Comparison of ENCODE assay signal across 15 mouse cellular contexts in genomic region chr13:53217396-53217975, GRCm38 (mm10).
DNase-seq lines count a peak whose midpoint lies in the region; ATAC-seq and TF ChIP-seq lines count a peak whose summit lies in the region.
"Had no signal": no experiment of that assay in that cellular context is flagged by ENCODE, and none has a peak within 500 bp of the region (broad histone marks: within the 10 kb centered on the region; RNA-seq: fewer than 3 reads in every experiment).

No protein-coding gene starts in this region.

- peak; percentile 28 to 54 for DNase-seq in cerebellum, postnatal 10 days
- DNase-seq in cerebellum, adult 2 months, result no peak
- peak; percentile 74 for DNase-seq in lung, embryonic 14.5 days
- DNase-seq in lung, postnatal 25 days (ENCODE audit: low spot score), result no peak
- DNase-seq in kidney, postnatal 0 days (ENCODE audit: low spot score), result peak; percentile 78
- DNase-seq in spleen, adult 12 weeks (ENCODE audit: low spot score), result no peak
- DNase-seq in ovary, postnatal 10 days (ENCODE audit: low spot score), result no peak
- DNase-seq: cerebellum, adult 8-10 months; right cerebral cortex, adult 18-20 months had no signal

- H3K27ac ChIP-seq in cerebellum, adult 2 months (ENCODE audit: insufficient read depth, low read length), result no peak overlapping the region
- peak overlapping the region; percentile 16; the same call in 1 of the 2 replicates for H3K27ac ChIP-seq in lung, embryonic 14.5 days (ENCODE audit: low read depth)
- peak overlapping the region; percentile 47 for H3K27ac ChIP-seq in kidney, postnatal 0 days
- 0 out of 2 replicates have a peak overlapping the region, but pooled peaks have one; percentile 17 for H3K27ac ChIP-seq in stomach, embryonic 15.5 days
- H3K27ac ChIP-seq: forebrain, embryonic 13.5 days had no signal

- H3K36me3 ChIP-seq in lung, embryonic 14.5 days (ENCODE audit: insufficient read depth), result no peaks in the 10 kb centered on the region
- H3K36me3 ChIP-seq in kidney, postnatal 0 days (ENCODE audit: insufficient read depth, low read length), result no peaks in the 10 kb centered on the region
- H3K36me3 ChIP-seq in stomach, embryonic 15.5 days, result no peaks in the 10 kb centered on the region
- H3K36me3 ChIP-seq: G1E; limb, embryonic 15.5 days had no signal

- no peak for TF ChIP-seq POLR2A in cerebellum, adult 2 months (IDR thresholded peaks at IDR 0.05; ENCODE audit: borderline replicate concordance, insufficient read depth, low read length)

- WGBS in cerebellum, adult 2 months, result 10% methylated on average over 6 of the region's 6 CpGs
- 19% methylated on average over 6 of the region's 6 CpGs for WGBS in lung, embryonic 14.5 days
- 45% methylated on average over 6 of the region's 6 CpGs for WGBS in kidney, postnatal 0 days
- 35% methylated on average over 6 of the region's 6 CpGs for WGBS in stomach, embryonic 15.5 days

- TF ChIP-seq CTCF in cerebellum, adult 2 months (IDR thresholded peaks at IDR 0.05; ENCODE audit: borderline replicate concordance, insufficient read depth, low read depth, low read length), result no peak
- no peak for TF ChIP-seq CTCF in lung, embryonic 14.5 days (IDR thresholded peaks at IDR 0.05; ENCODE audit: low read depth)
- TF ChIP-seq CTCF in kidney, postnatal 0 days (IDR thresholded peaks at IDR 0.05; ENCODE audit: low read depth), result no peak

- peaks cover under 1% of the 10 kb centered on the region for H3K4me1 ChIP-seq in cerebellum, adult 2 months (ENCODE audit: control insufficient read depth, insufficient read depth, low read length)
- H3K4me1 ChIP-seq in lung, embryonic 14.5 days (ENCODE audit: insufficient read depth), result 0 out of 2 replicates have a peak, but pooled peaks cover 4% of the 10 kb centered on the region
- H3K4me1 ChIP-seq in kidney, postnatal 0 days (replicated peaks; ENCODE audit: insufficient read depth, low read length), result peaks cover 9% of the 10 kb centered on the region
- H3K4me1 ChIP-seq in stomach, embryonic 15.5 days, result peaks cover 30% of the 10 kb centered on the region
- H3K4me1 ChIP-seq: megakaryocyte, embryonic 14.5 days had no signal

- H3K4me2 ChIP-seq in lung, embryonic 14.5 days, result no peak overlapping the region
- H3K4me2 ChIP-seq in kidney, postnatal 0 days (ENCODE audit: low read length), result no peak overlapping the region
- no peak overlapping the region for H3K4me2 ChIP-seq in stomach, embryonic 15.5 days
- H3K4me2 ChIP-seq: forebrain, embryonic 13.5 days; limb, embryonic 15.5 days had no signal

- no peak overlapping the region for H3K9ac ChIP-seq in lung, embryonic 14.5 days
- H3K9ac ChIP-seq in kidney, postnatal 0 days (ENCODE audit: low read depth, low read length), result no peak overlapping the region
- no peak overlapping the region for H3K9ac ChIP-seq in stomach, embryonic 15.5 days
- H3K9ac ChIP-seq: forebrain, embryonic 13.5 days; limb, embryonic 15.5 days had no signal

- H3K9me3 ChIP-seq in lung, embryonic 14.5 days (ENCODE audit: low read depth, low read length), result no peaks in the 10 kb centered on the region
- no peaks in the 10 kb centered on the region for H3K9me3 ChIP-seq in kidney, postnatal 0 days (replicated peaks; ENCODE audit: low read length)
- no peaks in the 10 kb centered on the region for H3K9me3 ChIP-seq in stomach, embryonic 15.5 days
- H3K9me3 ChIP-seq: forebrain, embryonic 13.5 days; limb, embryonic 15.5 days had no signal

- H3K27me3 ChIP-seq in cerebellum, adult 2 months (ENCODE audit: control insufficient read depth, insufficient read depth, low read length), result no peaks in the 10 kb centered on the region; the same call in 1 of the 2 replicates
- H3K27me3 ChIP-seq in lung, embryonic 14.5 days (ENCODE audit: insufficient read depth, low read length), result no peaks in the 10 kb centered on the region
- no peaks in the 10 kb centered on the region for H3K27me3 ChIP-seq in kidney, postnatal 0 days (ENCODE audit: insufficient read depth, low read length)
- H3K27me3 ChIP-seq in stomach, embryonic 15.5 days (replicated peaks), result no peaks in the 10 kb centered on the region
- H3K27me3 ChIP-seq: forebrain, embryonic 13.5 days; limb, embryonic 15.5 days; megakaryocyte, embryonic 14.5 days had no signal

- ATAC-seq in lung, embryonic 14.5 days (ENCODE audit: insufficient read depth), result peak; percentile 63
- no peak for ATAC-seq in kidney, postnatal 0 days (replicated peaks; ENCODE audit: low FRiP score, low read depth)
- peak; percentile 11; the same call in 1 of the 2 replicates for ATAC-seq in stomach, embryonic 15.5 days (ENCODE audit: insufficient read depth, low FRiP score, low read depth)
- ATAC-seq: forebrain, embryonic 13.5 days; hindbrain, embryonic 16.5 days had no signal

- no peak overlapping the region for H3K4me3 ChIP-seq in cerebellum, adult 2 months (replicated peaks; ENCODE audit: insufficient read depth, low read depth, low read length)
- no peak overlapping the region for H3K4me3 ChIP-seq in lung, embryonic 14.5 days (ENCODE audit: low read depth, low read length)
- H3K4me3 ChIP-seq in kidney, postnatal 0 days (replicated peaks; ENCODE audit: low read depth, low read length), result no peak overlapping the region
- no peak overlapping the region for H3K4me3 ChIP-seq in stomach, embryonic 15.5 days (replicated peaks)
- H3K4me3 ChIP-seq: forebrain, embryonic 13.5 days; limb, embryonic 15.5 days; megakaryocyte, embryonic 14.5 days had no signal

Comparison
In these comparisons a context has a peak if more than half of its experiments do, and no peak if none do; other contexts are left out.
1. DNase-seq: peak in cerebellum, postnatal 10 days (2 of 2), lung, embryonic 14.5 days (single experiment) and kidney, postnatal 0 days (single experiment); none in cerebellum, adult 2 months (0 of 2), lung, postnatal 25 days (single experiment), spleen, adult 12 weeks (single experiment) and ovary, postnatal 10 days (single experiment).